Mouse (Mus musculus): Measurements from ENCODE around the gene Cst7.
"Not testable (repeated sequence)": the region's sequence is repeated elsewhere in the genome, so short reads cannot be mapped to it uniquely, and the experiment has no call there.

Gene Cst7

GRCm38 (mm10) chr2:150569847-150570590 lies at the start of gene Cst7:
Gene Cst7, plus strand, starts transcription at chr2:150570415.
- no peak for DNase-seq

DNA sequence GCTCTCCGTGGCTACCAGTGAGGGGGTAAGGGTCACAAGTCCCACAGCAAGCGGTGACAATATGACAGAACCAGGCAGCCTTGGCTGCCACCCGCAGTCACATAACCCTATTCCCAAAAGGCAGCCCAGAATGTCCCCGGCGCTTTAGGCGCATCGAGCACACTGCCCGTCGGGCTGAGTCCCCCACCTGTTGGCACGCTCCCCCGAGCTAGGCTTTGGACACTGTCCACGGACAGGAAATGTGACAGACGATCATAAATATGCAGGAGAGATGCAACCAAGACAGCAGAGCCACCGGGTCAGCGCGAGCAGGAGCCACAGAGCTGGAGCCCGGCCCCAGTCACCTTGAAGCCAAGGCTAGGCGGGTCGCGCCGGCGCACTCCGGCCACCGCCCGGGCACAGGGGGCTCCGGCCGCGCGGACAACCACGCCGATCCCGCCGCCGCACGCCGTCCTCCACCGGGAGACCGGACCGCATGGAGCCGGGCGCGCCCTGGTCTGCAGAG lies 44.5 kb upstream of the Cst7 start:
- DNase-seq = no peak

DNA sequence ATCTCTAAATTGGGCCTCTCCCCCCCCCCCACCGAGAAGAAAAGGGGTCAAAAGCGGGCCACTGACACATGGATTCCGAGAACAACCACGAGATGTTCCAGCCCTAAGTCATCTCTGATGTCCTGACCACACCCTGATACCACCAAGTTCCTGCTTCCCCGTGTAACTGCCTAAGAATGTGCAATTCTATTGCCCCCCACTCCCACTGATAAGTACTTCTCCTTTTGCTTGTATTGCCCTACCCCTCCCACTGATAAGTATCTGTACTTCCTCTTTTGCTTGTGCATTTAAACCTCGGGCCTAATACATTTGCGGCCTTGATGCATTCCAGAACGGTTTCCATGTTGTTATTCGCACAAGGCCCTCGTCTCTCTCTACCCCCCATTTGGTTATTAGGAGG lies 20.6 kb upstream of the Cst7 start:
- not testable (repeated sequence) for DNase-seq

DNA sequence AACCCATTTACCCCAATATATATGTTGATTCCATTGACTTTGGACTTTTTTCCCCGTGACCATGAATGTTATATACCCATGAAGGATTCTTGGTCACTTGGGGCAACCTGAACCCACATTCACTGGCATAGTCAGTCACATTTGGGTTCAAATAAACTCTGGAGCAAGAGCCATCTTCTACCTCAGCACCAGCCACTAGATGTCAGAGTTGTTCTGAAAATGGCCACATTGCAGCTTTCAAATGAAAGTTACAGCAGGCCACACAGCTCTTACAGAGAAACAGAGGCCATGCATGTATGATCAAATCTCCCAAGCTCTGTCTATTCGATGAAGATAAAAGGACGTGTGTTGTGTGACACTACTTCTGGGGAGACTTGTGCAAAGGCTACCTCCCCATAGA lies 11.6 kb upstream of the Cst7 start:
- DNase-seq = peak; percentile 55

DNA sequence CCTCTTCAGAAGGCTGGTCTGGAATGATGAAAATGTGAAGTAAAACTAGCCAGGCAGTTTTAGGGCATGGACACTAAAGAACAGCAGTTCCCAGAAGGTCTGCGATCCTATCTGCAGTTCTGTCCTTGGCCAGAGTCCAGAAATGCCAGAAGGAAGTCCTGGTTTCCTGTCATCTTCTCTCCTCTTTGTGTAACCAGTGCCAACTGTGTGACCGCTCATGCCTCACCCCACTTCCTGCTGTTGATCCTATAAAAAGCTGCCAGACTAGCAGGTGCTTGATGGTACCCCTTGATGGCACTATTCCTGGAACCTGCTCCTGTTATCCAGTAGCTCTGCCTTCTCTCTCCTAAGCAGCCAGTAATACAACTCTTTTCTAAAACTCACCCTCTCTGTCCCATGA lies 3.2 kb upstream of the Cst7 start:
- DNase-seq = no peak

- DNase-seq = no peak
Observed at GRCm38 (mm10) chr2:150570761-150571160, 546 bp downstream of the Cst7 start.

GRCm38 (mm10) chr2:150572463-150572862 lies 2.2 kb downstream of the Cst7 start:
- no peak for DNase-seq

DNA sequence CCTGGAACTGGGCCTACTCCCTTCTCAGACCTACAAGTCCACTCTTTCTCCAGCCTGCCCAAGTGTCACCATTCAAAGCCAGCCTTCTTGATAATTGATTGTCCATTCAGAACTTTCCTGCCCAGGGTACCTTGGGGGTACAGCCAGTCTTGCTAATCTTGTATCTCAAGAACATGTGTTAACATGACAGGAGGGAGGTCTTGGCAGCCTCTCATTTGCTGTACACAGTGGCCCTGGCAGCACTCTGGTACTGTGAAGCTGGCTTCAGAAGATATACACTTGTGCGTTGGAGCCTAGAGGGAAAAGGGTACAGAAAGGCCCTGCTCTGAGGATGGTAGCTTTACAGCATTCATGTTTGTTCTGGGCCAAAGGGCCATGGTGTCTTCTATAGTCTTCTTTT lies 6.0 kb downstream of the Cst7 start:
- DNase-seq = no peak

DNA sequence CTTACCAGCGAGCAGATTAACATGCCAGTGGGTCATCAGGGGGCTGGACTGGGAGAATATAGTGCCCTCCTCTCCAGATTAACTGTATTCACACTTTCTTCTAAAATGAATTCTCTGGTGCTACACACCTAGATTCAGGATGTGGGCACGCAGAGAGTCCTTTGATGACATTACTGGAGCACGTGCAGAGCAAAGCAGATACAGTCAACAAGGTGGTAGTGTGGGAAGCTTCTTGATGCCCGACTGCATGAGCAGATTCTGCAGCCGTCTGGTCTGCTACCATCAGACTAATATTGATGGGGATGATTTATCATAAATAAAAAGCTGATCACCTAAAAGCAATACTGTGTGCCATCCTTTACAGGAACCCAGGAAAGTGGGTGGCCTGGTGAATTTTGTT lies 8.4 kb downstream of the Cst7 start:
- DNase-seq = no peak

DNA sequence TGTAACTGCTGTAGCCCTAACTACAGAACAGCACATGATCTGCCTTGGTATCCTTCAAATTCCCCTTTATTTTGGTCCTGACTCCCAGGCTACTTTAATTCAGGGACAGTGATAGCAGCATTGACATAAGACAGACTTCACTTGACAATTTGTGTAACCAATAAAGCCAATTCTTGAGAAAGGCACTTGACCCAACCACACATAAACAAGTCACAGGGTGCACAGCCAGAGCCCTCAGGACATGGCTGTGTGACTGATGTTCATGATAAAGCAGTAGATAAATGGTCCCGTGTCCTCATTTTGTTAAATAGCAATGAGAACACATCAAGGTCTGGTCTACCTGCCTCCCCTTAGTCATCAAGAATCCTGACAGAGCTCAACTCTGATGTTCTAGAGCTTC lies 9.4 kb downstream of the Cst7 start:
- no peak for DNase-seq

DNA sequence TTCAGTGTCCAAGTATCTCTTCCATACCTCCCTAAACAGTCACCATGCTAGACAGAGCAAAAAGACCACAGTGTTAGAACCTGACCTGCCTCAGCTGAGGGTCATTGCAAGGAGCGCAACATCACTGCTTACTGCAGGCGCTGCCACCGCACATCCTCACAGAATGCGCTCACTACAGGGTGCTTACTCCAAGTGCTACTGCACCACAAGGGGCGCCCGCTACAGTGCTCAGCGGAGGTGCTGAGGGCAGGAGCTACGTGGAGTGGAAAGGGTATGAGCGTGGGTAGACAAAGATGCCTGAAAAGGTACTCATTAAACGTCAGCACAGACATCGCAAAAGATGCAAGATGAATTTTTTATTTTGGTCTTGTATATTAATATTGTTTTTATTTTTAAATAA lies 18.9 kb downstream of the Cst7 start:
- DNase-seq = no peak

DNA sequence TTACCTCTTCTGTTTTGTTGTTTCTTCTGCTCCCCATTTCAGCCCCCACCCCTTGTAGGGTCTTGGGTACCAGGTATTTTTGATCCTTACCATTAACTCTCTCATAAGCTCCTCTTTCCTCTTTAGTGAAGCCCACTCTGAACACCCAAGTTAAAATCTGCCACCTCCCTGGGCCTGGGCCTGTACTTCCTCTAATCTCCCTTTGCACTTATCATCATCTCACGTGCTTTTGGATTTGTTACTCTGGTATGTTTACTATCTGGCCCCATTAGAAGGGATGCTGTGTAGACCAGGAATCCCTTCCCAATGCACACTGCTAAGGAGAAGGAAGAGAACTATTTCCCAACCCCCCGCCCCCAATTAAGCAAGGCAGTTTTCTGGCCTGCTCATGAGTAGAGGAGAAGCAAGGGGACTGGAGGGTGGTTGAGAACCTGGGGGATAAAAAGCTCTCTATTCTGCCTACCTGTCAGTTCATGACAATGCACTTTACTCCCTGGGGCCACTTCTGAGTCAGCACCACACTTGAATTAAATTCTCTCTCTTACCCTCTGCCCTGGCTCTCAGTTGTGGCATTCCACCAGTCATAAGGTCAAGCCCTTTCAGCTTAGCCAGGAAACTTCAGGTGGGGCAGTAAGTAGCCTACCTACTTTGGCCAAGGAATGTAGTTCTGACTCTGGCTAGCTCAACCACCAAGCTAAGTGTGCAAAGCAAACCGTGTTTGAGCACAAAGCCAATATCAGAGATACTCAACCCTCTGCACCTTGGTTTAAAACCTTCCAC lies 25.4 kb downstream of the Cst7 start:
- peak; percentile 83 for DNase-seq

GRCm38 (mm10) chr2:150600263-150600662 lies 30.0 kb downstream of the Cst7 start:
- peak; percentile 59 for DNase-seq

GRCm38 (mm10) chr2:150602166-150602565 lies 32.0 kb downstream of the Cst7 start:
- DNase-seq = no peak

GRCm38 (mm10) chr2:150604802-150605201 lies 34.6 kb downstream of the Cst7 start:
- no peak for DNase-seq

DNA sequence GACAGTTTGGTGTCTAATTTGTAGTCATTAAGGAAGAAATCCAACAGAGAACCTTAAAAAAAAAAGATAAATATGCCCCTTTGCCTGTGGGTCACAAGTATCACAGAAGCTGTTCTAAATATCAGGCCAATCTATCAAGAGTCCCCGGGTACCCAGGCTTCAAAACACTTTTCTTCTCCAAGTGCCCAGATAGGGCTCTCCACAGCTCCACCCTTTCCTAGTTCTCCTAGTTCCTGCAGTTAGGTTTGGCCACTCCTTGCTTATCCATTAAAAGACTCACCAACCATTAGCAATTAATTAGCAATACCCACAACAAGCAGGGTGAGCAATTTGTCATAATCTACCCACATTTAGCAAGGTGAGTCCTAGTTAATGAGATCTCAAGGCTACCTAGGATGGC lies 36.9 kb downstream of the Cst7 start:
- no peak for DNase-seq

DNA sequence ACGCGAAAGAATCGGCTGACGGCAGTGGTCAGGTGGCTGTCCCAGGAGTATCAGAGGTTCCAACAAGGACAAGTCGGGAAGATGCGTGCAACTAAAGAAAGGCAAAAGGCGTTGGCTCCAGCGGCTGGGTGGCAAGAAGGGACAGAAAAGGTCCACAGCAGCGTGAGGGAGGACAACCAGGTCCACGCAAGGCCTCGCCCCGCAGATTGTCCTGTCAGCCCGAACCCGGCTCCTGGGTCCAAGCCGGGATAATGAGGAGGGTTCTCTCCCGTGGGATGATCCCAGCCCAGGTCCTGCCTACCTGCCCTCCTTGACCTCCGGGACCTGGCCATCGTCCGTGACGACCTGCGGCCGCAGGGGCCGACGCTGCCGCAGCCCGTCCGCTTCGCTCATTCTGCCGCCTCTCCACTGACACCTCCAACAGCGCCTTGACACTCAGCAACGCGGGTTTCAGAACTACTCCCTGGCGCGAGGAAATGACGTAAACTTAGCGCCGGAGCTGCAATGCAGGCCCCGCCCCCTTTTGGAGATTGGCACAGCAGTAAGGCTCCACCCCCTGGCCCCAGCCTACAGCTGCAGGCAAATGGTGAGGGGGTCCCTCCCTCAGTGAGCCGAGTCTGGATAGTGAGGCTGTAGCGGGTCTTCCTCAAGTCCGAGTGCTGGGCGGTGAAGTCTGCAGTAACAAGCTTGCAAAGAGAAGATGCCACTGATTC lies 38.0 kb downstream of the Cst7 start, which contains the start of gene Apmap:
Apmap (minus strand) TSS at position 481 of the 713 bp plus-strand sequence.
- peak; percentile 98 for DNase-seq

GRCm38 (mm10) chr2:150608872-150609560 lies 38.8 kb downstream of the Cst7 start:
- DNase-seq = peak; percentile 88

- DNase-seq = no peak
Observed at GRCm38 (mm10) chr2:150610097-150610496, 39.9 kb downstream of the Cst7 start.

GRCm38 (mm10) chr2:150621698-150622097 lies 51.5 kb downstream of the Cst7 start:
- no peak for DNase-seq

DNA sequence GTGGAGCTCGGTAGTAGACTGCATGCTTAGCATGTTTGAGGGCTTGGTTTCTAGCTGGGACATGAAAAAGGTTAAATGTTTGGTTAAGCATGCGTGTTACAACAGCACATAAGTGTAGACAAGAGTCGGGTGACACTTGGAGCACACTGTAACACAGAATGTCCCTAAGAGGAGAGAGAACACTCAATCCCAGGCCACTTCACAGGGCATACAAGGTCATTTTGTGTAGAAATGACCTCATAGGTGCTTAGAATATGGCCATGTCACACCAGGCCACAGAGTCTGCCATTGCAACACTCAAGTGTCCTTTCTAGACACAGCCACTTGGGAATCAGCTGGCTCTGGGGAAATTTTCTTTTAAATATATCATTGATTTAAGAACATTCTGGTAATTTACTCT lies 53.7 kb downstream of the Cst7 start:
- no peak for DNase-seq

- no peak for DNase-seq
Observed at GRCm38 (mm10) chr2:150624926-150625325, 54.7 kb downstream of the Cst7 start.

DNA sequence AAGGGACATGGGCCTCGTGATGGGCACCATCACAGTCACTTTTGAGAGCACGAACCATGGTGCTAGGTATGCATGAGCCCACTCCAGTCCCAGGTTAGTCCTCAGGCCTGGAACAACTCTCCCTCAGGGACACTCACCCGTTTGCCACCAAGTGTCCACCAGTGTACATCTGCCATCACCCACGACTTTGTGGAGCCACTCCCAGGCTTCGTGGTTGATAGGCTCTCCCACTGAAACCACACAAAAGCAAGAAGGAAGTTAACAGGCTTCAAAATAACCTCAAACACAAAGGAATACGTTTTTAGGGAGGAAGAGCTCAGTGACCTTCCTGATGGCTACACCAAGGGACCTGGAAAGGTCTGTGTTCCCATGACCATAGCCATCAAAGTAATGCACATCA lies 56.9 kb downstream of the Cst7 start:
- DNase-seq = no peak
